Mouse (Mus musculus) thymus, postnatal 25 days (tissue): ENCODE measurements at regions not wholly inside any gene's neighbourhood (a gene's known extent, or its start where the extent isn't known, plus 50 kb on each side); places are given as distances from the start of the nearest gene placed in this dataset.

Experiments used
- DNase-seq: peaks from one replicate; pipeline ENCODE4 v3.0.0; 2022

GRCm38 (mm10) chr7:36829710-36830109, 131.8 kb downstream of the Tshz3 start:
- DNase-seq = no peak

GRCm38 (mm10) chr7:36830155-36830554, 132.2 kb downstream of the Tshz3 start:
- DNase-seq = no peak

- no peak for DNase-seq
These were observed 150.4 kb downstream of the Tshz3 start for GRCm38 (mm10) chr7:36848279-36848678.

GRCm38 (mm10) chr7:36851275-36851889, 153.5 kb downstream of the Tshz3 start:
- no peak for DNase-seq

- no peak for DNase-seq
These were observed 156.4 kb downstream of the Tshz3 start for GRCm38 (mm10) chr7:36854308-36854707.

- DNase-seq = no peak
These were observed 161.5 kb downstream of the Tshz3 start for GRCm38 (mm10) chr7:36859428-36859827.

GRCm38 (mm10) chr7:36862481-36862880, 164.6 kb downstream of the Tshz3 start:
- no peak for DNase-seq

- no peak for DNase-seq
These were observed 165.8 kb downstream of the Tshz3 start for GRCm38 (mm10) chr7:36863745-36864144.

- no peak for DNase-seq
These were observed 166.8 kb downstream of the Tshz3 start for GRCm38 (mm10) chr7:36864675-36865074.

GRCm38 (mm10) chr7:36866602-36867001, 168.7 kb downstream of the Tshz3 start:
- no peak for DNase-seq

- DNase-seq = no peak
These were observed 176.1 kb downstream of the Tshz3 start for GRCm38 (mm10) chr7:36874004-36874403.

- no peak for DNase-seq
These were observed 179.8 kb downstream of the Tshz3 start for GRCm38 (mm10) chr7:36877686-36878085.

GRCm38 (mm10) chr7:36892776-36893500, 195.0 kb downstream of the Tshz3 start:
- DNase-seq = no peak

- no peak for DNase-seq
These were observed 198.4 kb downstream of the Tshz3 start for GRCm38 (mm10) chr7:36896339-36896738.

- no peak for DNase-seq
These were observed 203.6 kb downstream of the Tshz3 start for GRCm38 (mm10) chr7:36901537-36901936.

GRCm38 (mm10) chr7:36913304-36913703, 215.4 kb downstream of the Tshz3 start:
- DNase-seq = no peak

GRCm38 (mm10) chr7:36914261-36914660, 216.3 kb downstream of the Tshz3 start:
- no peak for DNase-seq

GRCm38 (mm10) chr7:36915171-36915570, 217.3 kb downstream of the Tshz3 start:
- no peak for DNase-seq

GRCm38 (mm10) chr7:36917011-36917410, 219.1 kb downstream of the Tshz3 start:
- no peak for DNase-seq

- DNase-seq = no peak
These were observed 221.5 kb downstream of the Tshz3 start for GRCm38 (mm10) chr7:36919413-36919812.

- no peak for DNase-seq
These were observed 223.1 kb downstream of the Tshz3 start for GRCm38 (mm10) chr7:36921003-36921402.

GRCm38 (mm10) chr7:36933490-36933889, 235.6 kb downstream of the Tshz3 start:
- no peak for DNase-seq

- no peak for DNase-seq
These were observed 237.1 kb downstream of the Tshz3 start for GRCm38 (mm10) chr7:36934792-36935555.

- DNase-seq = no peak
These were observed 242.7 kb downstream of the Tshz3 start for GRCm38 (mm10) chr7:36940611-36941010.
